Mouse (Mus musculus): ENCODE measurements around the gene Pex11b.

DNA sequence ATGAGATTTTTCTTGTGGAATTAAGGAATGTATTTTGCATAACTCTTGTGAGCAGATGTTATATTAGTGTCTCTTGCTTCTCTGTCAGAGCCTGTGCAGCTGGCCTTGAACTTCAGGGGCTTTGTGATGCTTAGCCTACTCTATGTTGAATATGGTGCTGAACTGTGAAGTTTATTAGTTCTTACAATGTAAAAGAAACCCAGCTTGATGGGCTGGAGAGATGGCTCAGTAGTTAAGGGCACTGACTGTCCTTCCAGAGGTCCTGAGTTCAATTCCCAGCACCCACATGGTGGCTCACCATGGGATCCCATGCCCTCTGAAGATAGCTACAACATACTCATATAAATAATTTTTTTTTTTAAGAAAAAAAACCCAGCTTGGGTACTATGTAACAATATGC lies 3.1 kb upstream of the Pex11b start:
- TF ChIP-seq CTCF (IDR thresholded peaks at IDR 0.05; ENCODE audit: borderline replicate concordance, insufficient read depth, low read depth, low read length) (no peak), POLR2A (IDR thresholded peaks at IDR 0.05; ENCODE audit: borderline replicate concordance, insufficient read depth, low read length) (no peak)

Measured in cerebellum, adult 2 months (tissue).